Mouse (Mus musculus): ENCODE results near the gene Shisal1. TPM values are rescaled to one million over a fixed set of nuclear protein-coding genes. Genes with fewer than 3 reads are reported as not detected.

Shisal1 gene
- polyA plus RNA-seq, 1 experiment from 2014 or later = 2.9 TPM

DNA sequence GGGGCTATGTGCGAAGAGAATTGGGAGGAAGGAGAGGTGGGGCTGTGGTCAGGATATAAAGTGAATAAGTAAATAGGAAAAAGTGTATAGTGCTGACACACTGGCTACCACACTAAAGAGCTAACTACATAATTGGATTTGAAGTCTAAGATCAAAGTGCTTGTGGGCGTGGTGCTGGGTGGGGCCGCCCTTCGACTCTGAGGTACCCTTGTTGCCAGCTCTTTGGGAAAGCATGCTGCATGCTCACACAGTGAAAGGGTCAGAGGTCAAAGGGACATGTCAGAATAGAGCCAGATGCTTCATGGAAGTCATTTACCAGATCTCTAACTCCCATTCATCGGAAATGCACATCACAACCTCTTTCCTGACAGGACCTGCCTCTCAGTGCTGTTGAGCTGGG is 74.1 kb downstream of the Shisal1 start:
- 61% methylated on average over 5 of the region's 5 CpGs for WGBS
- ATAC-seq (ENCODE audit: insufficient read depth, low FRiP score) = no peak
- H3K9me3 ChIP-seq (replicated peaks; ENCODE audit: control insufficient read depth, low read length) = peaks cover 9% of the 10 kb centered on the region; the same call in 1 of the 2 replicates

DNA sequence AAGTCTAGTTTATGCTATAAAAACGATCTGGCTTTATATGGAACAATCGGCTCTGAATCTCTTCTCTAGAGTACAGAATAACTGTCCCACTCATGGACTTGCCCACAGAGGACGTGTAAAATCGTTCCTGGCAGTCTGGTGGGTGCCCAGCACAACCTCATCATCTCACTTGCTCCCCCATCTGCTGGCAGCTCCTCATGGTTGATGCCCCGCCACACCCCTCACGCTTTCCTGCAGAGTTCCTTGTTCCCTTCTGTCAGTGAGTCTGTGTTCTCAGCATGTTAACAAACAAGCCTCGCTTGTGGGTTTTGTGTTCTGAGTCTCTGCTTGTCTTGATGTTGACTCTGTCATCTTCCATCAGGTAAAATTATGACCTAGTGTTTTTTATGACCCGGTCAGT is 79.5 kb downstream of the Shisal1 start:
- Histone ChIP-seq H3K4me3 (replicated peaks; ENCODE audit: low read length) (no peak overlapping the region), H3K27ac (ENCODE audit: low read length) (no peak overlapping the region), H3K4me1 (ENCODE audit: control insufficient read depth, insufficient read depth, low read length) (no peaks in the 10 kb centered on the region), H3K27me3 (ENCODE audit: control insufficient read depth, insufficient read depth, low read length) (no peaks in the 10 kb centered on the region), H3K4me2 (ENCODE audit: low read depth, low read length) (no peak overlapping the region), H3K36me3 (ENCODE audit: control insufficient read depth, insufficient read depth, low read length) (no peaks in the 10 kb centered on the region), H3K9me3 (replicated peaks; ENCODE audit: control insufficient read depth, low read length) (no peaks in the 10 kb centered on the region), H3K9ac (ENCODE audit: low read length) (no peak overlapping the region)
- WGBS = 72% methylated on average over 8 of the region's 8 CpGs
- ATAC-seq (ENCODE audit: insufficient read depth, low FRiP score) = no peak

More for the DNA sequence above, 74.1 kb downstream of the Shisal1 start:
- Histone ChIP-seq H3K27me3 (ENCODE audit: control insufficient read depth, insufficient read depth, low read length) (no peaks in the 10 kb centered on the region), H3K27ac (ENCODE audit: low read length) (no peak overlapping the region), H3K4me2 (ENCODE audit: low read depth, low read length) (no peak overlapping the region), H3K9ac (ENCODE audit: low read length) (no peak overlapping the region), H3K4me3 (replicated peaks; ENCODE audit: low read length) (no peak overlapping the region), H3K4me1 (ENCODE audit: control insufficient read depth, insufficient read depth, low read length) (no peaks in the 10 kb centered on the region), H3K36me3 (ENCODE audit: control insufficient read depth, insufficient read depth, low read length) (no peaks in the 10 kb centered on the region)

DNA sequence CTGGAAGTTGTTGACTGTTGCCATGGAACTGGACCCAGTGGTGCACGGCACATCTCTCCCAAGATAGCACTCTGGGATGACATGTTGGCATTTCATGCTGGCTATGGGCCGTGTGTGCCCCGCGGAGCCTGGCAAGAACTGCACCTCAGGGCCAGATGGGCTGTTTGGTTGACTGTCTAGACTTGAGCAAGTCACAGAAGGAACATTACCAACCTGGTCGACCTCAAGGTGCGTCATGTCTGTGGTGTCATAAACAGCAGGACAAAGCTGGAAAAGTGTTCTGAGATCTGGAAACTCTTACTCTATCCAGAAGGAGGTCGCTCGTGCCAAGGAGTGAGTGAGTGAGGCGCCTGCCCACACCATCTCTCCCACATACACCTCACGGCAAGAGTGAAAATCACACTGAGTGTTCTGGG is 80.3 kb downstream of the Shisal1 start:
- 82% methylated on average over 10 of the region's 10 CpGs for WGBS
- no peak for ATAC-seq (ENCODE audit: insufficient read depth, low FRiP score)
- H3K36me3 ChIP-seq (ENCODE audit: control insufficient read depth, insufficient read depth, low read length) = no peaks in the 10 kb centered on the region
- H3K4me1 ChIP-seq (ENCODE audit: control insufficient read depth, insufficient read depth, low read length) = no peaks in the 10 kb centered on the region
- H3K4me3 ChIP-seq (replicated peaks; ENCODE audit: low read length) = no peak overlapping the region
- no peaks in the 10 kb centered on the region for H3K9me3 ChIP-seq (replicated peaks; ENCODE audit: control insufficient read depth, low read length)
- H3K4me2 ChIP-seq (ENCODE audit: low read depth, low read length) = no peak overlapping the region
- no peaks in the 10 kb centered on the region for H3K27me3 ChIP-seq (ENCODE audit: control insufficient read depth, insufficient read depth, low read length)
- no peak overlapping the region for H3K9ac ChIP-seq (ENCODE audit: low read length)
- H3K27ac ChIP-seq (ENCODE audit: low read length) = no peak overlapping the region

DNA sequence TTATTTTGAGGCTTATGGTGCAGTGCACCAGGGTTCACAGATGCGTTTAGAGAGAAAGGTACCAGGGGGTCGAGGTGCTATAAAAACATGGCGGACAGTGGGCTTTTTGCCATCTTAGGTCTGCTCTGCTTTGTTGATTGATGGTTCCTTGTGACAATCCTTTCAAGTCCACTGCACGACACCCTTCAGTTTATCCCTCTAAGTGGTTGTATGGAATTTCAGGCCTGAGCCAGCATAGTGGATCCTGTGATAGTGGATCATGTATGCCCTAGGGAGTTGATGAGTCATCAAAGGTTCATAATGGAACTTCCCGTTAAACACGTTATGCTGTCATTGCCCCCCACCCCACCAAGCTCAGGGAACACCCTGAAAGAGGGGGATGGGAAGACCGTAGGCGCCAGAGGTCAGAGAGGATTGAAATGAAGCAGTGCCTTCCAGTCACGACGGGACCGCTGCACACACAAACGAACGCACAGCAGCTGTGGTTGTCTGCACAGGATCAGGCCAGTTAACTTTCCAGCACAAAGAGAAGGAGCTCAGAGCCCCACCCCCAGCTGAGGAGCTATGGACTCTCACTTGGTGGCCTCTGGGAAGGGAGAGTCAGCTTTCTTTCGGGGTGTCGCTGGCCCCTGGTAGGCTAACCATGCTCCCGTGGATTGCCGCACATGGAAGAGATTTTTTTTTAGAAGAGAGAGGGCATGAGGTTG is 81.1 kb downstream of the Shisal1 start:
- WGBS = 48% methylated on average over 17 of the region's 17 CpGs
- no peaks in the 10 kb centered on the region for H3K36me3 ChIP-seq (ENCODE audit: control insufficient read depth, insufficient read depth, low read length)
- H3K27ac ChIP-seq (ENCODE audit: low read length) = no peak overlapping the region
- no peak overlapping the region for H3K4me3 ChIP-seq (replicated peaks; ENCODE audit: low read length)
- ATAC-seq (ENCODE audit: insufficient read depth, low FRiP score) = no peak; the same call in 1 of the 2 replicates
- no peak overlapping the region for H3K9ac ChIP-seq (ENCODE audit: low read length)
- peaks cover 2% of the 10 kb centered on the region for H3K4me1 ChIP-seq (ENCODE audit: control insufficient read depth, insufficient read depth, low read length)
- no peaks in the 10 kb centered on the region for H3K27me3 ChIP-seq (ENCODE audit: control insufficient read depth, insufficient read depth, low read length)
- H3K9me3 ChIP-seq (replicated peaks; ENCODE audit: control insufficient read depth, low read length) = no peaks in the 10 kb centered on the region
- H3K4me2 ChIP-seq (ENCODE audit: low read depth, low read length) = no peak overlapping the region

DNA sequence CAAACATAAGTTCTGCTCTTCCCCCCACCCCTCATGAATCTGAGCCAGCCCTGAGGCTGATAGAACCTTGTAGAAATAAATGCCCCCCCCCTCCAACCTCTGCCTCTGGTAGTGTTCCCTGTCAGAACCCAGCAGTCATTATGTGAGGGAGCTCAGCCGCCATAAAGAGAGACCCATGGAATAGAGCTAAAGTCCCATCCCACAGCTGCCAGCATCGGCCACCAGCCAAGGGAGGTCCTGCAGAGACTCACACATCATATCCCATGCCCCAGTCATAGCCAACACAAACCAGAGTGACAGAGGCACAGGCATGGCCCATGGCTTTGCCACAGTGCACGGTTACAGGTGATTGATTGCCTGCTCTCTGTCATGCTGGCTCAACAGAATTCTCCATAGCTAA is 82.2 kb downstream of the Shisal1 start:
- Histone ChIP-seq H3K4me3 (replicated peaks; ENCODE audit: low read length) (no peak overlapping the region), H3K9ac (ENCODE audit: low read length) (no peak overlapping the region)
- 77% methylated on average over 3 of the region's 3 CpGs for WGBS

DNA sequence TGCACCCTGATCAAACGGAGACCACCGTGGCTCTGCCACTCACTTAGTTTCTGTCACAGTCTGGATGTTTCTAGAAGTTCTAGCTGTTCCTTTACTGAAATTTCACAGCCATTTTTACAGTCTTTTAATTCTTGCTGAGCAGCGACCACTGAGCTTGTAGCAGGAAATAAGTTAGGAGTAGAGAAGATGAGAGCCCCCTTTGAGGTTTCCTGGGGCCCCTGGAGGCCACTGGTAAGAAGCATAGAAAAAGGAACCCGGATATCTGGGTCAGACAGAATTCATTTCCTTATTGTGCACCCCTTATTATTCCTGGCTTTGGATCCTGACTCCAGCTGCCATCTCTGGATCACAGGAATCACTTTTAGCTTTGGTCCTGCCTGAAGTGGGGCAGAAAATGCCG is 91.8 kb downstream of the Shisal1 start:
- Histone ChIP-seq H3K9ac (ENCODE audit: low read length) (no peak overlapping the region), H3K4me2 (ENCODE audit: low read depth, low read length) (no peak overlapping the region), H3K27ac (ENCODE audit: low read length) (no peak overlapping the region), H3K9me3 (replicated peaks; ENCODE audit: control insufficient read depth, low read length) (no peaks in the 10 kb centered on the region), H3K27me3 (ENCODE audit: control insufficient read depth, insufficient read depth, low read length) (no peaks in the 10 kb centered on the region), H3K4me1 (ENCODE audit: control insufficient read depth, insufficient read depth, low read length) (no peaks in the 10 kb centered on the region), H3K36me3 (ENCODE audit: control insufficient read depth, insufficient read depth, low read length) (no peaks in the 10 kb centered on the region), H3K4me3 (replicated peaks; ENCODE audit: low read length) (no peak overlapping the region)
- 77% methylated on average over 5 of the region's 5 CpGs for WGBS
- ATAC-seq (ENCODE audit: insufficient read depth, low FRiP score) = no peak

More for the DNA sequence above, 82.2 kb downstream of the Shisal1 start:
- no peak for ATAC-seq (ENCODE audit: insufficient read depth, low FRiP score)
- Histone ChIP-seq H3K27me3 (ENCODE audit: control insufficient read depth, insufficient read depth, low read length) (no peaks in the 10 kb centered on the region), H3K4me2 (ENCODE audit: low read depth, low read length) (no peak overlapping the region), H3K27ac (ENCODE audit: low read length) (no peak overlapping the region), H3K4me1 (ENCODE audit: control insufficient read depth, insufficient read depth, low read length) (peaks cover 9% of the 10 kb centered on the region), H3K36me3 (ENCODE audit: control insufficient read depth, insufficient read depth, low read length) (no peaks in the 10 kb centered on the region), H3K9me3 (replicated peaks; ENCODE audit: control insufficient read depth, low read length) (no peaks in the 10 kb centered on the region)

DNA sequence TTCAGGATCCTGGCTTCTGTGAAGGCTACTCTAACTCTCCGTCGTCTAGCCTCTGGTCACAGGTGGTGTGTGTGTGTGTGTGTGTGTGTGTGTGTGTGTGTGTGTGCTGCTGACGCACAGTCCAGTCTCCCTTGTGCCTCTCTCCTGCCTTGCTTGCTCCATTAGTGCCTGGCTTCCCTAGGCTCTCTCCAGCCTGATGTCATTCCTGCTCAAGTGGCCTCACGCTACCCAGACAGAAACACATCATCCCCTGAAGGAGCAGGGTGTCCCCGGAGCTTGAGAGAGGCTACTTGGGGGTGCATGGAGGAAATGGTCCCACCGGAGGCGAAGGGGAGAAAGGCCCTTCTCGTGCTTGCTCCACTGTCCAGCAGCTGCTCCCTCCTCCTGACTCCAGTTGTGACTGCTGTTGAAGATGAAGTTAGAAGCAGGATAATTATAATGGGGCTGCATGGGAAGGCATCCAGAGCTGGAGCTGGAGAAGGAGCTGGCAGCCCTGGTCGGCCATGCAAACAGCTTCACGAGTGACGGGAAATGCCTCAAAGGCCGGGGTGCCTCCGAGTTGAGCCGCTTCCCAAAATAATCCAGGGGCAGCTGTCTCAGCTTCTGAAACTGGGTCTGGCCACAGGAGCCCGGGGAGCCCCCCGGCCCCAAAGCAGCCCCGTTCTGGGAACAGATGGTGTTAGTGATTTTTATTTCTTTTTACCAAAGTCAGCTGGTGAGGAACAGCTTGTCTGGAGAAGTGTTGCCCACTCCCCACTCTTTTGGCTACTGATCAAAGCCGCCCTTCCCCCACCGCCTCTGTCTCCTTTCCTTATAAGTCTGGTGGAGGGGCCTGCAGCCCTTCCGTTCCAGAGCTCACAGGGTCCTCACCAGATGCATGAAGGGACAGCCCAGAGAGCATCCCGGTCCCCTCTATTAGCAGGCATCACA is 94.7 kb downstream of the Shisal1 start:
- WGBS = 45% methylated on average over 21 of the region's 21 CpGs
- no peak overlapping the region for H3K4me3 ChIP-seq (replicated peaks; ENCODE audit: low read length)

DNA sequence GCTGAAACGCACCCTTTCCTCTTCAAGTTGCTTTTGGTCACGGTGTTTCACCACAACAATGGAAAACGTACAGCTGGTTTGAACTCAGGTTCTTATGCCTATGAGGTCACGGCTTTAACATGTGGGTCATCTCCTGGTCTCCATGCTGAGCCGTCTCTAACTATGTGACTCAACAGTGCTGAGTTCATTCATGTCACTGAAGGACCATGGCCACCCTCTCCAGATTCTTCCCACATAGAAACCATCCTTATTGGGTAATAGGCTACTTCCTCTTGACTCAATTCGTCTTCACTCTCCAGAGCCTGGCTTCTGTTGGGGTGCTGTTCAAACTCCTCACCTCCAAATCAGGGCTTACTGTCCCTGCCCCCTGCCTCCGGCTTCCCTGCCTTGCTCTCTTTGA is 95.6 kb downstream of the Shisal1 start:
- Histone ChIP-seq H3K4me3 (replicated peaks; ENCODE audit: low read length) (no peak overlapping the region), H3K9ac (ENCODE audit: low read length) (no peak overlapping the region), H3K27ac (ENCODE audit: low read length) (no peak overlapping the region), H3K4me1 (ENCODE audit: control insufficient read depth, insufficient read depth, low read length) (no peaks in the 10 kb centered on the region), H3K9me3 (replicated peaks; ENCODE audit: control insufficient read depth, low read length) (no peaks in the 10 kb centered on the region), H3K27me3 (ENCODE audit: control insufficient read depth, insufficient read depth, low read length) (no peaks in the 10 kb centered on the region), H3K36me3 (ENCODE audit: control insufficient read depth, insufficient read depth, low read length) (no peaks in the 10 kb centered on the region), H3K4me2 (ENCODE audit: low read depth, low read length) (no peak overlapping the region)
- WGBS = 86% methylated on average over 7 of the region's 7 CpGs
- no peak for ATAC-seq (ENCODE audit: insufficient read depth, low FRiP score)

More for the DNA sequence above, 94.7 kb downstream of the Shisal1 start:
- H3K4me2 ChIP-seq (ENCODE audit: low read depth, low read length) = no peak overlapping the region
- H3K9me3 ChIP-seq (replicated peaks; ENCODE audit: control insufficient read depth, low read length) = no peaks in the 10 kb centered on the region
- H3K36me3 ChIP-seq (ENCODE audit: control insufficient read depth, insufficient read depth, low read length) = no peaks in the 10 kb centered on the region
- no peaks in the 10 kb centered on the region for H3K27me3 ChIP-seq (ENCODE audit: control insufficient read depth, insufficient read depth, low read length)
- H3K27ac ChIP-seq (ENCODE audit: low read length) = peak overlapping the region; percentile 47
- no peak overlapping the region for H3K9ac ChIP-seq (ENCODE audit: low read length)
- ATAC-seq (ENCODE audit: insufficient read depth, low FRiP score) = peak; percentile 45; the same call in 1 of the 2 replicates
- H3K4me1 ChIP-seq (ENCODE audit: control insufficient read depth, insufficient read depth, low read length) = no peaks in the 10 kb centered on the region

Data from stomach, embryonic 16.5 days (tissue).